Mouse (Mus musculus): ENCODE data around the gene Nt5dc1. TPM values are rescaled to one million over a fixed set of nuclear protein-coding genes. Genes with fewer than 3 reads are reported as not detected.

Gene Nt5dc1
- polyA plus RNA-seq, 1 experiment from 2014 or later, result 1.9 TPM

- peaks cover 5% of the 10 kb centered on the region; the same call in 1 of the 2 replicates for H3K4me1 ChIP-seq (ENCODE audit: control insufficient read depth, insufficient read depth, low read length)
- peaks cover 11% of the 10 kb centered on the region; the same call in 1 of the 2 replicates for H3K36me3 ChIP-seq (ENCODE audit: control insufficient read depth, insufficient read depth, low read length)
- no peak for DNase-seq
- H3K9ac ChIP-seq (replicated peaks; ENCODE audit: low read length), result no peak overlapping the region
- no peak overlapping the region for H3K4me2 ChIP-seq (ENCODE audit: low read length)
- no peaks in the 10 kb centered on the region for H3K9me3 ChIP-seq (ENCODE audit: control insufficient read depth, low read length)
- H3K27me3 ChIP-seq (ENCODE audit: control insufficient read depth, insufficient read depth, low read length), result no peaks in the 10 kb centered on the region
- H3K4me3 ChIP-seq (replicated peaks; ENCODE audit: low read depth, low read length), result no peak overlapping the region
- ATAC-seq (ENCODE audit: low FRiP score, low TSS enrichment), result no peak
- H3K27ac ChIP-seq (replicated peaks; ENCODE audit: low read depth, low read length), result no peak overlapping the region
These were observed 111.3 kb downstream of the Nt5dc1 start for GRCm38 (mm10) chr10:34307070-34307469.

GRCm38 (mm10) chr10:34300368-34300767, 118.0 kb downstream of the Nt5dc1 start:
- WGBS, result 4% methylated on average over 5 of the region's 5 CpGs
- peak overlapping the region; percentile 66 for H3K27ac ChIP-seq (replicated peaks; ENCODE audit: low read depth, low read length)

GRCm38 (mm10) chr10:34297980-34298753, 120.2 kb downstream of the Nt5dc1 start:
- Histone ChIP-seq H3K36me3 (ENCODE audit: control insufficient read depth, insufficient read depth, low read length) (peaks cover 9% of the 10 kb centered on the region; the same call in 1 of the 2 replicates), H3K9ac (replicated peaks; ENCODE audit: low read length) (peak overlapping the region; percentile 95), H3K27me3 (ENCODE audit: control insufficient read depth, insufficient read depth, low read length) (no peaks in the 10 kb centered on the region), H3K4me3 (replicated peaks; ENCODE audit: low read depth, low read length) (peak overlapping the region; percentile 81), H3K4me1 (ENCODE audit: control insufficient read depth, insufficient read depth, low read length) (peaks cover 46% of the 10 kb centered on the region), H3K4me2 (ENCODE audit: low read length) (peak overlapping the region; percentile 88), H3K27ac (replicated peaks; ENCODE audit: low read depth, low read length) (peak overlapping the region; percentile 98), H3K9me3 (ENCODE audit: control insufficient read depth, low read length) (no peaks in the 10 kb centered on the region)
- WGBS, result 45% methylated on average over 25 of the region's 25 CpGs
- DNase-seq (no peak), ATAC-seq (ENCODE audit: low FRiP score, low TSS enrichment) (peak; percentile 8)

More at GRCm38 (mm10) chr10:34300368-34300767, 118.0 kb downstream of the Nt5dc1 start:
- peak overlapping the region; percentile 95 for H3K9ac ChIP-seq (replicated peaks; ENCODE audit: low read length)
- H3K27me3 ChIP-seq (ENCODE audit: control insufficient read depth, insufficient read depth, low read length), result no peaks in the 10 kb centered on the region
- H3K9me3 ChIP-seq (ENCODE audit: control insufficient read depth, low read length), result no peaks in the 10 kb centered on the region
- no peak for ATAC-seq (ENCODE audit: low FRiP score, low TSS enrichment)
- DNase-seq, result peak; percentile 41
- H3K4me1 ChIP-seq (ENCODE audit: control insufficient read depth, insufficient read depth, low read length), result peaks cover 46% of the 10 kb centered on the region
- peaks cover 11% of the 10 kb centered on the region; the same call in 1 of the 2 replicates for H3K36me3 ChIP-seq (ENCODE audit: control insufficient read depth, insufficient read depth, low read length)
- H3K4me2 ChIP-seq (ENCODE audit: low read length), result peak overlapping the region; percentile 88
- H3K4me3 ChIP-seq (replicated peaks; ENCODE audit: low read depth, low read length), result peak overlapping the region; percentile 81

GRCm38 (mm10) chr10:34297299-34297979, 120.9 kb downstream of the Nt5dc1 start, which contains the start of gene Tspyl4:
Tspyl4 (plus strand) TSS chr10:34297442.
- H3K4me2 ChIP-seq (ENCODE audit: low read length), result peak within 1 kb of the TSS; percentile 88
- no peaks in the 10 kb centered on the region for H3K9me3 ChIP-seq (ENCODE audit: control insufficient read depth, low read length)
- H3K4me3 ChIP-seq (replicated peaks; ENCODE audit: low read depth, low read length), result peak within 1 kb of the TSS; percentile 81
- no peaks in the 10 kb centered on the region for H3K27me3 ChIP-seq (ENCODE audit: control insufficient read depth, insufficient read depth, low read length)
- peaks cover 45% of the 10 kb centered on the region for H3K4me1 ChIP-seq (ENCODE audit: control insufficient read depth, insufficient read depth, low read length)
- ATAC-seq (ENCODE audit: low FRiP score, low TSS enrichment) (peak; percentile 98), DNase-seq (peak; percentile 99)
- WGBS, result 0% methylated on average over 38 of the region's 38 CpGs
- peak within 1 kb of the TSS; percentile 95 for H3K9ac ChIP-seq (replicated peaks; ENCODE audit: low read length)
- peaks cover 4% of the 10 kb centered on the region; the same call in 1 of the 2 replicates for H3K36me3 ChIP-seq (ENCODE audit: control insufficient read depth, insufficient read depth, low read length)
- peak within 1 kb of the TSS; percentile 98 for H3K27ac ChIP-seq (replicated peaks; ENCODE audit: low read depth, low read length)

- 2% methylated on average over 13 of the region's 13 CpGs for WGBS
- Histone ChIP-seq H3K4me2 (ENCODE audit: low read length) (peak overlapping the region; percentile 88), H3K4me1 (ENCODE audit: control insufficient read depth, insufficient read depth, low read length) (peaks cover 40% of the 10 kb centered on the region), H3K27me3 (ENCODE audit: control insufficient read depth, insufficient read depth, low read length) (no peaks in the 10 kb centered on the region), H3K27ac (replicated peaks; ENCODE audit: low read depth, low read length) (peak overlapping the region; percentile 98), H3K4me3 (replicated peaks; ENCODE audit: low read depth, low read length) (peak overlapping the region; percentile 81), H3K9me3 (ENCODE audit: control insufficient read depth, low read length) (no peaks in the 10 kb centered on the region), H3K36me3 (ENCODE audit: control insufficient read depth, insufficient read depth, low read length) (no peaks in the 10 kb centered on the region), H3K9ac (replicated peaks; ENCODE audit: low read length) (peak overlapping the region; percentile 95)
- DNase-seq (peak; percentile 62), ATAC-seq (ENCODE audit: low FRiP score, low TSS enrichment) (peak; percentile 19; the same call in 1 of the 2 replicates)
These were observed 121.4 kb downstream of the Nt5dc1 start for GRCm38 (mm10) chr10:34296911-34297298.

GRCm38 (mm10) chr10:34282420-34283238, 135.7 kb downstream of the Nt5dc1 start:
- Histone ChIP-seq H3K9me3 (ENCODE audit: control insufficient read depth, low read length) (no peaks in the 10 kb centered on the region), H3K4me2 (ENCODE audit: low read length) (peak overlapping the region; percentile 80), H3K9ac (replicated peaks; ENCODE audit: low read length) (peak overlapping the region; percentile 93), H3K27me3 (ENCODE audit: control insufficient read depth, insufficient read depth, low read length) (no peaks in the 10 kb centered on the region), H3K27ac (replicated peaks; ENCODE audit: low read depth, low read length) (peak overlapping the region; percentile 87), H3K4me3 (replicated peaks; ENCODE audit: low read depth, low read length) (peak overlapping the region; percentile 94), H3K4me1 (ENCODE audit: control insufficient read depth, insufficient read depth, low read length) (peaks cover 17% of the 10 kb centered on the region), H3K36me3 (ENCODE audit: control insufficient read depth, insufficient read depth, low read length) (peaks cover 14% of the 10 kb centered on the region)
- ATAC-seq (ENCODE audit: low FRiP score, low TSS enrichment), result peak; percentile 8; the same call in 1 of the 2 replicates
- peak; percentile 62 for DNase-seq
- 4% methylated on average over 47 of the region's 47 CpGs for WGBS

GRCm38 (mm10) chr10:34281962-34282388, 136.4 kb downstream of the Nt5dc1 start, which contains the start of gene Tspyl1:
Tspyl1 (plus strand) TSS chr10:34282190.
- Histone ChIP-seq H3K4me2 (ENCODE audit: low read length) (peak within 1 kb of the TSS; percentile 80), H3K4me3 (replicated peaks; ENCODE audit: low read depth, low read length) (peak within 1 kb of the TSS; percentile 94), H3K9me3 (ENCODE audit: control insufficient read depth, low read length) (no peaks in the 10 kb centered on the region), H3K27ac (replicated peaks; ENCODE audit: low read depth, low read length) (peak within 1 kb of the TSS; percentile 89), H3K27me3 (ENCODE audit: control insufficient read depth, insufficient read depth, low read length) (no peaks in the 10 kb centered on the region), H3K36me3 (ENCODE audit: control insufficient read depth, insufficient read depth, low read length) (peaks cover 7% of the 10 kb centered on the region), H3K9ac (replicated peaks; ENCODE audit: low read length) (peak within 1 kb of the TSS; percentile 93), H3K4me1 (ENCODE audit: control insufficient read depth, insufficient read depth, low read length) (peaks cover 17% of the 10 kb centered on the region)
- peak; percentile 99 for DNase-seq
- under 1% methylated on average over 38 of the region's 38 CpGs for WGBS
- ATAC-seq (ENCODE audit: low FRiP score, low TSS enrichment), result peak; percentile 98
